In genomic region chr9:21918035-21918592, GRCm38 (mm10) we compare ENCODE assay signal across 8 mouse cellular contexts. TPM values are rescaled to one million over a fixed set of nuclear protein-coding genes. Genes with fewer than 3 reads are reported as not detected.
A peak's percentile ranks its signal among the peaks of the same experiment; 100 is the strongest.
DNase-seq lines count a peak whose midpoint lies in the region; ATAC-seq and TF ChIP-seq lines count a peak whose summit lies in the region.

TSS of gene Rab3d (minus strand) at chr9:21918192.

- peak within 1 kb of the TSS; percentile 85 for H3K4me2 ChIP-seq in hindbrain, postnatal 0 days (ENCODE audit: low read depth, low read length)

- peak within 1 kb of the TSS; percentile 79 for H3K27ac ChIP-seq in gastrocnemius, adult 2 months
- H3K27ac ChIP-seq in hindbrain, postnatal 0 days, result peak within 1 kb of the TSS; percentile 73
- peak within 1 kb of the TSS; percentile 88 for H3K27ac ChIP-seq in left cerebral cortex, adult 2 months

- TF ChIP-seq CTCF in gastrocnemius, adult 2 months (IDR thresholded peaks at IDR 0.05), result no peak
- no peak for TF ChIP-seq CTCF in hindbrain, postnatal 0 days (IDR thresholded peaks at IDR 0.05; ENCODE audit: low read depth)
- no peak for TF ChIP-seq CTCF in left cerebral cortex, adult 2 months (IDR thresholded peaks at IDR 0.05)

- DNase-seq in WW6 (ENCODE audit: low read depth, low spot score), result peak; percentile 97
- peak; percentile 79 to 92 for DNase-seq in cerebellum, postnatal 4 days (ENCODE audit: low spot score in 2 of 2)
- peak; percentile 95 for DNase-seq in gastrocnemius, adult 2 months
- peak; percentile 97 for DNase-seq in hindbrain, postnatal 0 days (ENCODE audit: low spot score)
- peak; percentile 85 to 88 for DNase-seq in left cerebral cortex, adult 2 months (ENCODE audit: extremely low spot score in 1 of 2, low spot score in 2 of 2)
- peak; percentile 86 to 90 for DNase-seq in right cerebral cortex, adult 2 months (ENCODE audit: low spot score in 2 of 2)
- DNase-seq in urinary bladder, postnatal 14 days (ENCODE audit: low spot score), result peak; percentile 97

- H3K36me3 ChIP-seq in hindbrain, postnatal 0 days (ENCODE audit: insufficient read depth, low read length), result no peaks in the 10 kb centered on the region

- H3K27me3 ChIP-seq in hindbrain, postnatal 0 days (ENCODE audit: insufficient read depth, low read length), result no peaks in the 10 kb centered on the region

- no peaks in the 10 kb centered on the region for H3K4me1 ChIP-seq in hindbrain, postnatal 0 days (ENCODE audit: insufficient read depth, low read length)

- H3K9ac ChIP-seq in hindbrain, postnatal 0 days (replicated peaks; ENCODE audit: low read length), result peak within 1 kb of the TSS; percentile 64

- peak; percentile 94 for ATAC-seq in hindbrain, postnatal 0 days
- ATAC-seq in megakaryocyte, adult 5-6 weeks (ENCODE audit: poor library complexity, severe bottlenecking), result peak; percentile 97

- H3K4me3 ChIP-seq in gastrocnemius, adult 2 months, result peak within 1 kb of the TSS; percentile 92
- peak within 1 kb of the TSS; percentile 65 for H3K4me3 ChIP-seq in hindbrain, postnatal 0 days (ENCODE audit: low read length)
- H3K4me3 ChIP-seq in left cerebral cortex, adult 2 months, result peak within 1 kb of the TSS; percentile 73

- 0% methylated on average over 36 of the region's 36 CpGs for WGBS in hindbrain, postnatal 0 days

- intact Hi-C loops in gastrocnemius, adult 2 months (cut with DNase I), result no loop called here
- intact Hi-C loops in left cerebral cortex, adult 2 months (cut with DNase I), result loop anchor here (5.0 kb wide), 1 partner anchor 301 kb away; the partner anchor contains the start of gene Smarca4

- no peaks in the 10 kb centered on the region for H3K9me3 ChIP-seq in hindbrain, postnatal 0 days (ENCODE audit: low read length)

RNA-seq across cellular contexts. Expression of gene Rab3d, which starts in this region (rescaled TPM):
- total RNA-seq in gastrocnemius, adult 2 months (2021), result 1 to 10 TPM; 2.6 to 3.5 TPM
- 23.1 and 28.6 TPM in 2 replicates for total RNA-seq in hindbrain, postnatal 0 days (2014; rRNA removed)
- polyA plus RNA-seq in hindbrain, postnatal 0 days (2015; fragmentation: Nextera tagmentation; extraction: Ambion mirVana), result 20.3 and 21.6 TPM in 2 replicates
- total RNA-seq in left cerebral cortex, adult 2 months (2021), result 10 to 100 TPM; 10.9 to 15.7 TPM
- 36.7 and 44.4 TPM in 2 replicates for total RNA-seq in megakaryocyte, adult 5-6 weeks (2015)
- 66.4 and 92.7 TPM in 2 replicates for total RNA-seq in megakaryocyte, adult 5-6 weeks (2017)

Comparison
In these comparisons a context has a peak if more than half of its experiments do, and no peak if none do; other contexts are left out.
1. Peak in every context shown above with its lines: DNase-seq, ATAC-seq, H3K4me3 ChIP-seq and H3K27ac ChIP-seq.